Mouse (Mus musculus): ENCODE measurements around the gene Jmjd7. TPM values are rescaled to one million over a fixed set of nuclear protein-coding genes. Genes with fewer than 3 reads are reported as not detected.

Jmjd7 gene
- polyA plus RNA-seq, 1 experiment: 14.9 TPM

GRCm38 (mm10) chr2:120011462-120012200 lies 15.7 kb upstream of the Jmjd7 start:
- DNase-seq (ENCODE audit: low read depth): no peak

- no peak for DNase-seq (ENCODE audit: low read depth)
Measured at GRCm38 (mm10) chr2:120012924-120013323, 14.4 kb upstream of the Jmjd7 start.

GRCm38 (mm10) chr2:120013831-120014486 lies 13.3 kb upstream of the Jmjd7 start:
- no peak for DNase-seq (ENCODE audit: low read depth)

GRCm38 (mm10) chr2:120015882-120016281 lies 11.4 kb upstream of the Jmjd7 start:
- DNase-seq (ENCODE audit: low read depth): no peak

GRCm38 (mm10) chr2:120017599-120017998 lies 9.7 kb upstream of the Jmjd7 start:
- no peak for DNase-seq (ENCODE audit: low read depth)

- DNase-seq (ENCODE audit: low read depth): no peak
Measured at GRCm38 (mm10) chr2:120024337-120024736, 2.9 kb upstream of the Jmjd7 start.

GRCm38 (mm10) chr2:120027950-120028331 lies 658 bp downstream of the Jmjd7 start:
- no peak for DNase-seq (ENCODE audit: low read depth)

- DNase-seq (ENCODE audit: low read depth): no peak
Measured at GRCm38 (mm10) chr2:120030380-120030779, 3.1 kb downstream of the Jmjd7 start.

DNA sequence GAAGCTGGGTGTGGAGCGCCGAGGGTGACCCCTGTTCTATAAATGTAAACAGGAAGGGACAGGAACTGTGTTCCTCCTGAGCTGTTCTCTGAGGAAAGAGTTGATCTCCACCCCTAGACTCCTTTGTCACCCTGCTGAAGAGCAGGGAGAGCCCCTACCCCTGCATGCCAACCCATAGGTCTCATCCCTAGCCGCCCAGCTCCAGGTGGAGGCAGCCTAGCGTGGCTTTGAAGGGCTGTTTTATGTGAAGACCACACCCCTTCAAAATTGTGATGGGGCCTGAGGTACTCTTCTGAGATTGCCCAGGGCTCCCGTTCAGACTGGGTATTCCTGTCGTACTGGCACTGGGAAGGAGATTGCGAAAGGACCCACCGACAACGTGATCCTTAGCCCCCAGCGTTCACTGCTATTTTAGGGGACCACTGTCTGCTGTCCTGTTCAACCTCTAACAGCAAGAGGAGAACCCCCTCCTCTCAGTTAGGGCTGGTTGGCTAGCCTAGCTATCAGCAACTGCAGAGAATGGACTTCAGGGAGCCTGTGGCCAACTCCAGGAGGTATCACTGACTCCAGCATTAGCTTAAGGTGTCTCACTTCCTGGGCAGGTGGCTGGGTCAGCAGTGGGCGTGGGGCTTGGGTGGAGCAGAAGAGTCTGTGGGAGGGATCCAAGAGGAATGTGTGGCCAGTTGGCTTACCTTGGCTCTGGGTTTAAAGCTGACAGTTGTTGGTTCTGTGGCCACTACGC lies 5.6 kb downstream of the Jmjd7 start, which contains the start of gene Pla2g4b:
Pla2g4b (plus strand) TSS at position 692 of the 742 bp plus-strand sequence.
- DNase-seq (ENCODE audit: low read depth): no peak

DNA sequence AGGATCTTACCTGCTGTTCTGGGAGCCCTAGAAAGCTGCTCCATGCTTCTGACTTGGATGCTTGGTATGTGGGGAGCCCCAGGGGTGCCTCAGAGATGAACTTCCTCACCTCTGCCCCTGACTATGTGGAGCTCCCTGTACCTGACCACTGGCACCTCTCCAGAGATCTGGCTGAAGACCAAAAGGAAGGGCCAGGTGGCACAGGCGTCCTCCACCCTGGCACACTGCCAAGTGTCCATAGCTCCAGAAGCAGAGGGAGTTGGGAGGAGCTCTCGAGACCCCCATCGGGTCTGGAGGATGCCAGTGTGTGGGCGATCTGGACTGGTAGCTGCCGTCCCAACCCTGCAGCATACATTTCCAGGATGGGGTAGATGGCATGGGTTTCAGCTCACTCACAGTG lies 6.4 kb downstream of the Jmjd7 start:
- DNase-seq (ENCODE audit: low read depth): no peak

DNA sequence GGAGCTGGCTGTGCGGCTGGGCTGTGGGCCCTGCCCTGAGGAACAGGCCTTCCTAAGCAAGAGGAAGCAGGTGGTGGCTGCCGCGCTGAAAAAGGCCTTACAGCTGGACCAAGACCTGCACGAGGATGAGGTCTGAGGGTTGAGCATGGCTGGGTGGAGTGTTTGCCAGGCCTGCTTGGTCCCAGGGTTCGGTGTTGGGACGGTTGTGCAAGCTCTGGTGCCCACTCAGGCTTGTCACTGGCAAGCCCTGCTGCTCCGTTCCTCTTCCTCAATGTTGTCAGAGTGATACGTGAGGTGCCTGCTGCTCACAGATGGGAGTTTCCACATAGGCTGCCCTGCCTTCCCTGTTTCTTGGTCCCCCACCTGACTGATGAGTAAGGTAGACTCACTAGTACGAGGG lies 10.5 kb downstream of the Jmjd7 start:
- no peak for DNase-seq (ENCODE audit: low read depth)

DNA sequence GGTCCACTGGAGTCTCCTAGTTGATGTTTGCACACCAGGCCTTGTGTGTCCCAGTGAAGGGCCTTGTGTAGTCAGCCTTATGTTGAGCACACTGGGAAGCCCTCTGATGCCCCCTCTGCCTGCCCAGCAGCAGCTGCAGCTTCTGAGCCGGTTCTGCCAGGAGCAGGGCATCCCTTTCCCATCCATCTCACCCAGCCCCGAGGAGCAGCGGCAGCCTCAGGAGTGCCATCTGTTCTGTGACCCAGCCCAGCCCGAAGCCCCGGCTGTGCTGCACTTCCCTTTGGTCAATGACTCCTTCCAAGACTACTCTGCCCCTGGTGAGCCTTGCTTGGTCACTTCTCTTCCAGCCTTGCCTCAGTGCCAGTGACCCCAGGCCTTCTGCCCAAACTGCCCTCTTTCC lies 13.7 kb downstream of the Jmjd7 start:
- DNase-seq (ENCODE audit: low read depth): no peak

GRCm38 (mm10) chr2:120044101-120044603 lies 16.9 kb downstream of the Jmjd7 start:
- DNase-seq (ENCODE audit: low read depth): no peak

DNA sequence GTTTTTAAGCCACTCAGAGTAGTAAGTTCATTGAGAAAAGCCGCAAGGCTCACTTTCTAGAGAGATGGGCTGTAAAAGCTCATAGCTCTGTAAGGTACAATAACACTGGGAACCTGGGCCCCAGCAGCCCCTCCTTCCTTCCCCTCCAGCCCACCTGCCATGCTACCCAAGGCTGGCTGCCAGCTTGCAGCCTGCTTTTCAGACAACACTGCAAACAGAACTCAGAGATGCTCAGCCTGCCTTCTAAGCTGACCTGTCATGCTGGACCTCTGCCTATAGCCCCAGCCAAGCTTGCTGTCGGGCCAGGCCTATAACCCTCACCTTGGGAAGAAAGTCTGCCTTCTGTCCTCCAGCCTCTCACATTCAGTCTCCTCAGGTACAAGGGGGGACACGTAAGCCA lies 17.4 kb downstream of the Jmjd7 start:
- DNase-seq (ENCODE audit: low read depth): no peak

GRCm38 (mm10) chr2:120046486-120047310 lies 19.4 kb downstream of the Jmjd7 start:
- no peak for DNase-seq (ENCODE audit: low read depth)

- DNase-seq (ENCODE audit: low read depth): no peak
Measured at GRCm38 (mm10) chr2:120048173-120048572, 20.9 kb downstream of the Jmjd7 start.

GRCm38 (mm10) chr2:120049632-120050274 lies 22.5 kb downstream of the Jmjd7 start:
- DNase-seq (ENCODE audit: low read depth): no peak

- DNase-seq (ENCODE audit: low read depth): no peak
Measured at GRCm38 (mm10) chr2:120051405-120051804, 24.1 kb downstream of the Jmjd7 start.

- no peak for DNase-seq (ENCODE audit: low read depth)
Measured at GRCm38 (mm10) chr2:120054771-120055552, 27.7 kb downstream of the Jmjd7 start.

GRCm38 (mm10) chr2:120055923-120056322 lies 28.6 kb downstream of the Jmjd7 start:
- no peak for DNase-seq (ENCODE audit: low read depth)

Data from gonadal fat pad, adult 2 months (tissue).